Mouse (Mus musculus): ENCODE data around the gene Sgta. TPM values are rescaled to one million over a fixed set of nuclear protein-coding genes. Genes with fewer than 3 reads are reported as not detected.

Sgta gene
- polyA plus RNA-seq (2012; rRNA removed), result 265 and 279 TPM in 2 replicates

DNA sequence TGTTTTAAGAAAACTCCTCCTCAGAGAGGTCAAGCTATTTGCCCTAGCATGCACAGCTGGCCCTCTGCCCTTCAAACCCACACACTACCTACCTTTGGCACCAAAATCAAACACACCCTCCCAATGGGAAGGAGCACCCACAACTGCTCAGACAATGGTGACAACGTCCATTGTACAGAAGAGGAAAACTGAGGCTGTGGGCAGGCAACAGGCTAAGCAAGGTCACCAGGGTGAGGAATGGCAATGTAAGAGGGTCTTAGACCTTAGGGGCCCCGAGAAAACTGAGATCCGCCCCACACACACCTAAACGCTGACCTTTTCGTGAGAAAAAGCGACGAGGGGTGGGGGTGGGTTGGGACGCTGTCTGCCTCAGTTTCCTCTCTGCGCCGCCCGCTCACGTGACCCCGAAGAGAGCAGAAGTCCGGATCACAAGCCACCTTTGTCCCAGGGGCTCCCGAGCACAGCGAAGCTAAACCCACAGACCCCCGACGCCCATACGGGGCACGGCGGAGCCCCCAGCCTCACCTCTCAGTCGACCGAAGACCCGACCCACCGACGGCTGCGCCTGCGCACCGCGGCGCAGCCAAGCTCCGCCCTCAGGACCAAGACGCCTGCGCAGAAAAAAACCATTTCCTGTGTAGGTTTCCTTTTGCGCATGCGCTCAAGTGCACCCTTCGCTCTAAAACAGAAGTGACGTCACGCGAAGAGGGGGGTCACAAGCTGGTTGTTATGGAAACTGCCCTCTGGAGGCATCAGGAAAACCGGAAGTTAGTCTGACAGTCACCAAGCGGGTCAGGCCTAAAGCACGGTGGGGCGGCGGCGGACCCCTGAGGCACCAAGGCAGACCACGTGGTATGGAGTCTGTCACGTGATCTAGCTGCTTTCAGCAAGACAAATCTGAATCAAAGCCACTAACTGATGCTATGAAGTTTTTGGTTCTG is at the start of gene Sgta:
Sgta (minus strand) TSS at position 579 of the 941 bp plus-strand sequence.
- Histone ChIP-seq H3K4me1 (replicated peaks; ENCODE audit: control insufficient read depth, insufficient read depth, low read length) (peaks cover 35% of the 10 kb centered on the region), H3K36me3 (ENCODE audit: control insufficient read depth, insufficient read depth, low read length) (no peaks in the 10 kb centered on the region), H3K4me3 (ENCODE audit: control insufficient read depth, insufficient read depth, low read length) (peak within 1 kb of the TSS; percentile 77), H3K27me3 (ENCODE audit: control insufficient read depth, insufficient read depth, low read length) (no peaks in the 10 kb centered on the region), H3K27ac (ENCODE audit: control insufficient read depth, insufficient read depth, low read length) (no peak within 1 kb of the TSS)
- DNase-seq, result peak; percentile 97
- WGBS, result under 1% methylated on average over 48 of the region's 48 CpGs
- TF ChIP-seq POLR2A (IDR thresholded peaks at IDR 0.05; ENCODE audit: control insufficient read depth, extremely low read depth, insufficient read depth, low read length, poor library complexity), result peak; percentile 57; the same call in 1 of the 2 replicates
- peak; percentile 27; the same call in 1 of the 2 replicates for TF ChIP-seq CTCF (IDR thresholded peaks at IDR 0.05; ENCODE audit: borderline replicate concordance, control insufficient read depth, extremely low read depth, insufficient read depth, low read length, poor library complexity)

- Histone ChIP-seq H3K4me3 (ENCODE audit: control insufficient read depth, insufficient read depth, low read length) (peak overlapping the region; percentile 81), H3K36me3 (ENCODE audit: control insufficient read depth, insufficient read depth, low read length) (peaks cover 18% of the 10 kb centered on the region), H3K27ac (ENCODE audit: control insufficient read depth, insufficient read depth, low read length) (peak overlapping the region; percentile 77), H3K27me3 (ENCODE audit: control insufficient read depth, insufficient read depth, low read length) (no peaks in the 10 kb centered on the region), H3K4me1 (replicated peaks; ENCODE audit: control insufficient read depth, insufficient read depth, low read length) (peaks cover 18% of the 10 kb centered on the region)
- TF ChIP-seq CTCF (IDR thresholded peaks at IDR 0.05; ENCODE audit: borderline replicate concordance, control insufficient read depth, extremely low read depth, insufficient read depth, low read length, poor library complexity), result peak; percentile 39; the same call in 1 of the 2 replicates
- TF ChIP-seq POLR2A (IDR thresholded peaks at IDR 0.05; ENCODE audit: control insufficient read depth, extremely low read depth, insufficient read depth, low read length, poor library complexity), result no peak
- WGBS, result 1% methylated on average over 35 of the region's 35 CpGs
- DNase-seq, result peak; percentile 86
These were observed 46.2 kb upstream of the Sgta start for GRCm38 (mm10) chr10:81106113-81106721.

DNA sequence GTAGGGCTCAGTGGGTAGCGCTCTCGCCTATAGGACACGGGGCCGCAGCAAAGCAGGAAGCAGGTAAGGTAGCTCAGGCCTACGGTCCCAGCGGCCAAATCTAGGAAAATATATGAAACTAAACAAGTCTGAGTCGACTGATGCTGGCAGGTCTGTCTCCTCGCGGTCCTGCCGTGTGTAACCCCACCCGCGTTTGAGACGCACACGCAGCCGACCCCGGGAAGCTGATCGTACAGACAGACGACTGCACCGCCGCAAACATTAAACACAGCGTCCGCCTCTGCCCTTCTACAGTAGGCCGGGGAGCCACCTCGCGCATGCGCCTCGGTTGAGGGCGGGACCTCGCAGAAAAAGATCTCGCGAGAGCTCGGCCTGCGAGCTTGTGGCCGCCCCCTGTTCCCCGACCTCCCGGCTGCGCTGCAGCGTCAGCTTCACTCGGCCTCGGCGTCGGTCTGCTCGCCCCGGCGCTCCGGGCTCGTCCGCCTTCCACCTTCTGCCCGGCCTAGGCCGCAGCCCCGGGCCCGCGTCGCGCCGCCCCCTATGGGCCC is 45.7 kb upstream of the Sgta start, which contains the start of gene Map2k2:
Map2k2 (plus strand) TSS at position 351 of the 548 bp plus-strand sequence.
- WGBS, result under 1% methylated on average over 56 of the region's 56 CpGs
- peak; percentile 97 for TF ChIP-seq POLR2A (IDR thresholded peaks at IDR 0.05; ENCODE audit: control insufficient read depth, extremely low read depth, insufficient read depth, low read length, poor library complexity)
- no peak; the same call in 1 of the 2 replicates for TF ChIP-seq CTCF (IDR thresholded peaks at IDR 0.05; ENCODE audit: borderline replicate concordance, control insufficient read depth, extremely low read depth, insufficient read depth, low read length, poor library complexity)
- H3K27me3 ChIP-seq (ENCODE audit: control insufficient read depth, insufficient read depth, low read length), result no peaks in the 10 kb centered on the region
- peaks cover 18% of the 10 kb centered on the region for H3K36me3 ChIP-seq (ENCODE audit: control insufficient read depth, insufficient read depth, low read length)
- H3K4me3 ChIP-seq (ENCODE audit: control insufficient read depth, insufficient read depth, low read length), result peak within 1 kb of the TSS; percentile 81
- peak within 1 kb of the TSS; percentile 93 for H3K27ac ChIP-seq (ENCODE audit: control insufficient read depth, insufficient read depth, low read length)
- DNase-seq, result peak; percentile 98
- H3K4me1 ChIP-seq (replicated peaks; ENCODE audit: control insufficient read depth, insufficient read depth, low read length), result peaks cover 18% of the 10 kb centered on the region

- Histone ChIP-seq H3K4me1 (replicated peaks; ENCODE audit: control insufficient read depth, insufficient read depth, low read length) (no peaks in the 10 kb centered on the region), H3K36me3 (ENCODE audit: control insufficient read depth, insufficient read depth, low read length) (no peaks in the 10 kb centered on the region), H3K4me3 (ENCODE audit: control insufficient read depth, insufficient read depth, low read length) (no peak overlapping the region), H3K27me3 (ENCODE audit: control insufficient read depth, insufficient read depth, low read length) (no peaks in the 10 kb centered on the region), H3K27ac (ENCODE audit: control insufficient read depth, insufficient read depth, low read length) (no peak overlapping the region)
- 86% methylated on average over 9 of the region's 9 CpGs for WGBS
- DNase-seq, result no peak
- no peak for TF ChIP-seq CTCF (IDR thresholded peaks at IDR 0.05; ENCODE audit: borderline replicate concordance, control insufficient read depth, extremely low read depth, insufficient read depth, low read length, poor library complexity)
- no peak for TF ChIP-seq POLR2A (IDR thresholded peaks at IDR 0.05; ENCODE audit: control insufficient read depth, extremely low read depth, insufficient read depth, low read length, poor library complexity)
These were observed 35.1 kb upstream of the Sgta start for GRCm38 (mm10) chr10:81094931-81095678.

GRCm38 (mm10) chr10:81092465-81093250 is 32.7 kb upstream of the Sgta start:
- H3K36me3 ChIP-seq (ENCODE audit: control insufficient read depth, insufficient read depth, low read length), result no peaks in the 10 kb centered on the region
- DNase-seq, result no peak

More at GRCm38 (mm10) chr10:81092465-81093250, 32.7 kb upstream of the Sgta start:
- no peak for TF ChIP-seq POLR2A (IDR thresholded peaks at IDR 0.05; ENCODE audit: control insufficient read depth, extremely low read depth, insufficient read depth, low read length, poor library complexity)
- Histone ChIP-seq H3K27me3 (ENCODE audit: control insufficient read depth, insufficient read depth, low read length) (no peaks in the 10 kb centered on the region), H3K4me3 (ENCODE audit: control insufficient read depth, insufficient read depth, low read length) (no peak overlapping the region), H3K4me1 (replicated peaks; ENCODE audit: control insufficient read depth, insufficient read depth, low read length) (no peaks in the 10 kb centered on the region), H3K27ac (ENCODE audit: control insufficient read depth, insufficient read depth, low read length) (no peak overlapping the region)
- 70% methylated on average over 22 of the region's 22 CpGs for WGBS
